Mouse (Mus musculus): ENCODE results near the gene Olfr1424. TPM values are rescaled to one million over a fixed set of nuclear protein-coding genes. Genes with fewer than 3 reads are reported as not detected.
"Not testable (repeated sequence)": the region's sequence is repeated elsewhere in the genome, so short reads cannot be mapped to it uniquely, and the experiment has no call there.

Olfr1424 gene
- not detected in 2 replicates for polyA plus RNA-seq (2015; fragmentation: Nextera tagmentation; extraction: Ambion mirVana)

DNA sequence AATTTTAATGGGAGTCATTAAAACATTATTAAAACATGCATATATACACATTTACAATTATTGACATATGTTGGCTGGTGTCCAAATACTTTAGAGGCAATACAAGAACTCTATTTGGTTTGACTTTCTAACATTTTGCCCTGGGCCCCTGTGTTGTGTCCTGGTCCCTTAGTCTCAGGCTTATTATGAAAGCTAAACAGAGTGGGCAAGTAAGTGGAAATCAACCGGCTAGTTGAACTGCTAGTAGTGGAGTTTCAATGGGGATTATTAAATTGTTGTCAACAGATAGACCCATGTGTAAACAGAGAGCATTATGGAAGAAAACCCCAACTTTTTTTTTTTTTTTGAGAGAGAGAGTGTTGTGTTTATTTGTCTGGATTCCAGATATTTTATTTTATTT lies at the start of gene Olfr1424:
Olfr1424 (minus strand) TSS at position 101 of the 400 bp plus-strand sequence.
- H3K4me2 ChIP-seq (ENCODE audit: low read length); H3K4me3 ChIP-seq (ENCODE audit: low read length); H3K36me3 ChIP-seq (ENCODE audit: control insufficient read depth, insufficient read depth, low read length); H3K4me1 ChIP-seq (ENCODE audit: control insufficient read depth, insufficient read depth, low read depth, low read length); H3K9ac ChIP-seq (ENCODE audit: low read depth, low read length); ATAC-seq; H3K27me3 ChIP-seq (replicated peaks; ENCODE audit: control insufficient read depth, insufficient read depth, low read length); H3K27ac ChIP-seq (ENCODE audit: low read depth, low read length); H3K9me3 ChIP-seq (ENCODE audit: control insufficient read depth, low read length): not testable (repeated sequence)
- 80% methylated on average over 1 of the region's 1 CpGs for WGBS

DNA sequence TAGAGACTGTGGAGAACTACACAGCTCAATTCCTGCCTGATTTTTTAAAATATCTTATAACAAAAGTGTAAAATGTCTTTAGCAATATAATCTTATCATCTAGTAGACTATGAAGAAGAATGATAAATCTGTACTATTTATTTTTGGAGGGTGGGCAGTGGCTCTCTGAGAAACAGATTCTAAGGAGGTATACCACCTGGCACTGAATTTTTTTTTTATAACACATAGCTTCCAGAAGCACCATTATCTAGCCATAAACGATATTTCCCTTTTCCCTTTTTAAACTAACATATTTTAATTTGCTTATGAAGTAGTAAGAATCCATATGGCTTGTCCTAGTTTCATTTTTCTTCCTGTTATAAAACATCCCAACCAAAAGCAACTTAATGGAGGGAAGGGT lies 42.1 kb upstream of the Olfr1424 start:
- Histone ChIP-seq H3K27ac (ENCODE audit: low read depth, low read length) (no peak overlapping the region), H3K9me3 (ENCODE audit: control insufficient read depth, low read length) (no peaks in the 10 kb centered on the region), H3K36me3 (ENCODE audit: control insufficient read depth, insufficient read depth, low read length) (no peaks in the 10 kb centered on the region), H3K27me3 (replicated peaks; ENCODE audit: control insufficient read depth, insufficient read depth, low read length) (no peaks in the 10 kb centered on the region), H3K9ac (ENCODE audit: low read depth, low read length) (no peak overlapping the region), H3K4me2 (ENCODE audit: low read length) (no peak overlapping the region), H3K4me3 (ENCODE audit: low read length) (no peak overlapping the region), H3K4me1 (ENCODE audit: control insufficient read depth, insufficient read depth, low read depth, low read length) (no peaks in the 10 kb centered on the region)
- WGBS, result 67% methylated on average over 1 of the region's 1 CpGs
- no peak for ATAC-seq

DNA sequence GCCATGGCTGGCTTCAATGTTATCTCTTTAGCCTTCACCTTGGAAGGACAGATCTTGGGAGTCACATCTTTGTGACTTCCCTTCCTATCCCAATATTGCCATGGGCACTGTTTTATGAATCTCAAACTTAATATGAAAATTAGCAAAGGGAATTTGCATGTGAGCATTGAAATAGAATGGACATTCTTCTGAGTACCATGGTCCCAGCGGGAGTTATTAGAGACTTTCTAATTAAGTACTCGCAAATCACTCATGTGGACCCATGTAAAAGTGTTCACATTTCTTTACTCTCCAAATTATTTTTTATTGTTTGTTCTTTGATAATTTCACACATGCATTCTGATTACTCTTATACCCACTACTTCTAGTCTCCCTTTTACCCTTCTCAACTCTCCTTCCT lies 40.8 kb upstream of the Olfr1424 start, which contains the start of gene Olfr1427:
Olfr1427 (minus strand) TSS at position 101 of the 400 bp plus-strand sequence.
- Histone ChIP-seq H3K9me3 (ENCODE audit: control insufficient read depth, low read length) (no peaks in the 10 kb centered on the region), H3K4me1 (ENCODE audit: control insufficient read depth, insufficient read depth, low read depth, low read length) (no peaks in the 10 kb centered on the region), H3K4me2 (ENCODE audit: low read length) (no peak within 1 kb of the TSS), H3K27me3 (replicated peaks; ENCODE audit: control insufficient read depth, insufficient read depth, low read length) (no peaks in the 10 kb centered on the region), H3K4me3 (ENCODE audit: low read length) (no peak within 1 kb of the TSS), H3K27ac (ENCODE audit: low read depth, low read length) (no peak within 1 kb of the TSS), H3K9ac (ENCODE audit: low read depth, low read length) (no peak within 1 kb of the TSS), H3K36me3 (ENCODE audit: control insufficient read depth, insufficient read depth, low read length) (no peaks in the 10 kb centered on the region)
- no peak for ATAC-seq
- WGBS, result 100% methylated on average over 2 of the region's 2 CpGs

DNA sequence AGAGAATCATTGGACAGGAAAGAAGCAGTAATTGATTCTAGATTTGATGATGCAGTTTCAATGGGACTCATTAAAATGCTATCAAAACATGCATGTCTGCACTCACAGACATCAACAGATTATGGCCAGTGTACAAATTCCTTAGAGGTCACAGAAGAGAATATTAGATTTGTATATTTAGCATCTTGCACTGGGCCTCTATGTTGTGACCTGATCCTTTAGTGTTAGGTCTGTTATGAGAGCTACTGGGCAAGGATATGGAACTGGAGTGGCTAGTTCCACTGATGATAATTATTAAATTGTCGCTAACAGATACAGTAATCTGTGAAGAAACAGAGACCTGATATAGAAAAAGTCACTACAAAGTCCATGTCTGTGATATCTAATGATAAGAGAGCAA lies 29.4 kb upstream of the Olfr1424 start, which contains the start of gene Olfr1426:
Olfr1426 (minus strand) TSS at position 101 of the 400 bp plus-strand sequence.
- no peaks in the 10 kb centered on the region for H3K4me1 ChIP-seq (ENCODE audit: control insufficient read depth, insufficient read depth, low read depth, low read length)
- H3K4me3 ChIP-seq (ENCODE audit: low read length), result no peak within 1 kb of the TSS
- H3K36me3 ChIP-seq (ENCODE audit: control insufficient read depth, insufficient read depth, low read length), result no peaks in the 10 kb centered on the region
- no peak within 1 kb of the TSS for H3K27ac ChIP-seq (ENCODE audit: low read depth, low read length)
- no peak within 1 kb of the TSS for H3K9ac ChIP-seq (ENCODE audit: low read depth, low read length)
- H3K27me3 ChIP-seq (replicated peaks; ENCODE audit: control insufficient read depth, insufficient read depth, low read length), result no peaks in the 10 kb centered on the region
- no peak within 1 kb of the TSS for H3K4me2 ChIP-seq (ENCODE audit: low read length)
- WGBS, result 76% methylated on average over 1 of the region's 1 CpGs
- no peak for ATAC-seq
- H3K9me3 ChIP-seq (ENCODE audit: control insufficient read depth, low read length), result no peaks in the 10 kb centered on the region

DNA sequence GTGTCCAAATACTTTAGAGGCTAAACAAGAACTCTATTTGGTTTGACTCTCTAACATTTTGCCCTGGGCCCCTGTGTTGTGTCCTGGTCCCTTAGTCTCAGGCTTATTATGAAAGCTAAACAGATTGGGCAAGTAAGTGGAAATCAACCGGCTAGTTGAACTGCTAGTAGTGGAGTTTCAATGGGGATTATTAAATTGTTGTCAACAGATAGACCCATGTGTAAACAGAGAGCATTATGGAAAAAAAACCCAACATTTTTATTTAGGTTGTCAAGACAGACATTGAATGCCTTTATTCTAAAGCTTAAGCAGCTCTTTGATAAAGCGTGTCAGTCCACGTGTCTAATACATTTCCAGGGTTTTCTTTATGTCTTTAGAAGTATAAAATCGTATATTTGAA lies 15.1 kb upstream of the Olfr1424 start, which contains the start of gene Olfr1425:
Olfr1425 (minus strand) TSS at position 101 of the 400 bp plus-strand sequence.
- H3K4me3 ChIP-seq (ENCODE audit: low read length); H3K4me1 ChIP-seq (ENCODE audit: control insufficient read depth, insufficient read depth, low read depth, low read length); H3K9ac ChIP-seq (ENCODE audit: low read depth, low read length); ATAC-seq; H3K27ac ChIP-seq (ENCODE audit: low read depth, low read length); H3K36me3 ChIP-seq (ENCODE audit: control insufficient read depth, insufficient read depth, low read length); H3K4me2 ChIP-seq (ENCODE audit: low read length); H3K9me3 ChIP-seq (ENCODE audit: control insufficient read depth, low read length); H3K27me3 ChIP-seq (replicated peaks; ENCODE audit: control insufficient read depth, insufficient read depth, low read length): not testable (repeated sequence)
- WGBS, result 88% methylated on average over 4 of the region's 4 CpGs

- not testable (repeated sequence) for H3K27me3 ChIP-seq (replicated peaks; ENCODE audit: control insufficient read depth, insufficient read depth, low read length)
- WGBS, result 92% methylated on average over 1 of the region's 1 CpGs
These were observed 7.1 kb upstream of the Olfr1424 start for GRCm38 (mm10) chr19:12069546-12069945.

DNA sequence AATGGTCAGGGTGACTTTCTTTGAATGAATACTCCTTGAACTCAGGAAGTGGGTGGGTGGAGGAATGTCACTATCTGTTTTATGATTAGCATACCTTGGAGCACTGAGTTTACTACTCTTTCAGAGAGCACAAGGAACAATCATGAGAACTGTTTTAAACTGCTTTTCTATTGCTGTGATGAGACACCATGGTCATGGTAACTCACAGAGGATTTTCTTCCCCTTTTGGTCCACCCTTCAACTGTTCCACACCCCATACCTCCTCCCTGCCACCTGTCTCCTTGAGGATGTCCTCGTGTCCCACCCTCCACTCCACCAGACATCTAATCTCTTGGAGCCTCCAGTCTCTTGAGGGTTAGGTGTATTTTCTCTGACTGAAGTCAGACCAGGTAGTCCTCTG lies 5.3 kb upstream of the Olfr1424 start:
- not testable (repeated sequence) for H3K27ac ChIP-seq (ENCODE audit: low read depth, low read length); H3K4me1 ChIP-seq (ENCODE audit: control insufficient read depth, insufficient read depth, low read depth, low read length); H3K36me3 ChIP-seq (ENCODE audit: control insufficient read depth, insufficient read depth, low read length); H3K9ac ChIP-seq (ENCODE audit: low read depth, low read length); H3K9me3 ChIP-seq (ENCODE audit: control insufficient read depth, low read length); H3K4me2 ChIP-seq (ENCODE audit: low read length); H3K4me3 ChIP-seq (ENCODE audit: low read length); ATAC-seq; H3K27me3 ChIP-seq (replicated peaks; ENCODE audit: control insufficient read depth, insufficient read depth, low read length)
- whole genome bisulfite sequencing, result 91% methylated on average over 1 of the region's 1 CpGs

More at GRCm38 (mm10) chr19:12069546-12069945, 7.1 kb upstream of the Olfr1424 start:
- H3K4me1 ChIP-seq (ENCODE audit: control insufficient read depth, insufficient read depth, low read depth, low read length); H3K36me3 ChIP-seq (ENCODE audit: control insufficient read depth, insufficient read depth, low read length); H3K4me2 ChIP-seq (ENCODE audit: low read length); H3K4me3 ChIP-seq (ENCODE audit: low read length); H3K27ac ChIP-seq (ENCODE audit: low read depth, low read length); ATAC-seq; H3K9ac ChIP-seq (ENCODE audit: low read depth, low read length); H3K9me3 ChIP-seq (ENCODE audit: control insufficient read depth, low read length): not testable (repeated sequence)

DNA sequence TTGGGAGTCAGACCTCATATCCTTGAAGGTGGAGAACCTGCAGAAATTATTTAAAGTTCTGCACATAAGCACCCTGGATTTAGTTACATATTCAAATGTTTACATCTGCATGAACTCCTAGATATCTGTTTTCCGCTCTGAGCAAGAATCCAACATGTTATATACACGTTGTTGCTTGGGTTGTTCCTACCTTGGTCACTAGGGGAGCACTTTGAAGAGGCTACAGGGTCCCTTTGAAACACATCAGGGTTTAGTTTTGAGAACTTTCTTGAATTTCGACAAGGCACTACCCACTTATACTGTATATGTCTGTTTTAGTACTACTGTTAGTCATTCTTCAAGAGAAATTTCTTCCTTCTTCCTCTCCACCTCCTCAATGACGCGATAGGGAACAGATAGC lies 19.3 kb downstream of the Olfr1424 start:
- WGBS, result 92% methylated on average over 5 of the region's 5 CpGs
- Histone ChIP-seq H3K4me3 (ENCODE audit: low read length) (no peak overlapping the region), H3K9ac (ENCODE audit: low read depth, low read length) (no peak overlapping the region), H3K9me3 (ENCODE audit: control insufficient read depth, low read length) (no peaks in the 10 kb centered on the region), H3K27me3 (replicated peaks; ENCODE audit: control insufficient read depth, insufficient read depth, low read length) (no peaks in the 10 kb centered on the region), H3K27ac (ENCODE audit: low read depth, low read length) (no peak overlapping the region), H3K4me2 (ENCODE audit: low read length) (no peak overlapping the region), H3K36me3 (ENCODE audit: control insufficient read depth, insufficient read depth, low read length) (no peaks in the 10 kb centered on the region), H3K4me1 (ENCODE audit: control insufficient read depth, insufficient read depth, low read depth, low read length) (no peaks in the 10 kb centered on the region)
- no peak for ATAC-seq

DNA sequence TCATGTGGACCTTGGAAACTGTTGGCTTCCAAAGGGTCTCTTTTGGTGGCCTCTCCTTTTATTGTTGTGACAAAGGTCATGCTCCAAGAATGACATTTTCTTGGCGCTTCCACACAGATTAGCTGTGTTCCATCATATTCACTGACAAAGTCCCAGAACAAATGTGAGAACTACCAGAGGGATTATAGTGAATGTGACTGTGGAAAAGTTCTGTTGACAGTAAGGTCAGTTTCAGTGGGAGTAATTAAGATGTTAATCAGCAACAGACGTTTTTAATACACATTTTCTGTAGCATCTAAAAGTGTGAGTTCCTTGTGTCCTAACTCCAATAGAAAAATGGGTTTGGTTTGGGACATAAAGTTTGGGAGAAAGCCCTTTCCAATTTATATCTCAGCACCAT lies 21.3 kb downstream of the Olfr1424 start, which contains the start of gene Olfr1423:
Olfr1423 (minus strand) TSS at position 101 of the 400 bp plus-strand sequence.
- Histone ChIP-seq H3K4me2 (ENCODE audit: low read length) (no peak within 1 kb of the TSS), H3K36me3 (ENCODE audit: control insufficient read depth, insufficient read depth, low read length) (no peaks in the 10 kb centered on the region), H3K4me3 (ENCODE audit: low read length) (no peak within 1 kb of the TSS), H3K4me1 (ENCODE audit: control insufficient read depth, insufficient read depth, low read depth, low read length) (no peaks in the 10 kb centered on the region), H3K27me3 (replicated peaks; ENCODE audit: control insufficient read depth, insufficient read depth, low read length) (no peaks in the 10 kb centered on the region), H3K9ac (ENCODE audit: low read depth, low read length) (no peak within 1 kb of the TSS), H3K27ac (ENCODE audit: low read depth, low read length) (no peak within 1 kb of the TSS), H3K9me3 (ENCODE audit: control insufficient read depth, low read length) (no peaks in the 10 kb centered on the region)
- WGBS, result 66% methylated on average over 2 of the region's 2 CpGs
- ATAC-seq, result no peak

- H3K4me3 ChIP-seq (ENCODE audit: low read length), result no peak overlapping the region
- no peaks in the 10 kb centered on the region for H3K27me3 ChIP-seq (replicated peaks; ENCODE audit: control insufficient read depth, insufficient read depth, low read length)
- no peak overlapping the region for H3K27ac ChIP-seq (ENCODE audit: low read depth, low read length)
- H3K4me2 ChIP-seq (ENCODE audit: low read length), result no peak overlapping the region
- no peak for ATAC-seq
- no peak overlapping the region for H3K9ac ChIP-seq (ENCODE audit: low read depth, low read length)
- H3K4me1 ChIP-seq (ENCODE audit: control insufficient read depth, insufficient read depth, low read depth, low read length), result no peaks in the 10 kb centered on the region
- H3K9me3 ChIP-seq (ENCODE audit: control insufficient read depth, low read length), result no peaks in the 10 kb centered on the region
- H3K36me3 ChIP-seq (ENCODE audit: control insufficient read depth, insufficient read depth, low read length), result no peaks in the 10 kb centered on the region
These were observed 24.8 kb downstream of the Olfr1424 start for GRCm38 (mm10) chr19:12037727-12038126.
